Mouse (Mus musculus) midbrain, postnatal 0 days (tissue): Measurements from ENCODE around the gene Gna15. TPM values are rescaled to one million over a fixed set of nuclear protein-coding genes. Genes with fewer than 3 reads are reported as not detected.

Source experiments
- ATAC-seq: fragments of 200-750 bp; cut with Nextera tagmentation; 2 replicates; pipeline ENCODE4 v1.8.0; 2017; ENCODE audit warnings: moderate number of reproducible peaks, mild to moderate bottlenecking, moderate TSS enrichment, moderate library complexity; ENCODE audit not compliant: low FRiP score
- DNase-seq: peaks from one replicate; pipeline ENCODE4 v3.0.0-alpha.2; 2015; ENCODE audit warnings: low spot score
- H3K27ac ChIP-seq: fragments of 300-500 bp; sonication (generic); 2 replicates; pipeline ENCODE4 v1.5.1; 2014; ENCODE audit warnings: low read depth, mild to moderate bottlenecking, low read length, mixed read lengths
- H3K27me3 ChIP-seq: fragments of 300-500 bp; sonication (generic); 2 replicates; pipeline ENCODE4 v1.6.1; 2014; ENCODE audit warnings: low read length, control low read depth, mixed read lengths; ENCODE audit not compliant: insufficient read depth
- H3K36me3 ChIP-seq: fragments of 300-500 bp; sonication (generic); 2 replicates; pipeline ENCODE4 v1.6.1; 2014; ENCODE audit warnings: low read length, control low read depth, mixed read lengths; ENCODE audit not compliant: insufficient read depth
- H3K4me1 ChIP-seq: fragments of 300-500 bp; sonication (generic); 2 replicates; pipeline ENCODE4 v1.6.1; 2014; ENCODE audit warnings: mild to moderate bottlenecking, control low read depth, antibody characterized with exemption, low read length, mixed read lengths; ENCODE audit not compliant: insufficient read depth
- H3K4me2 ChIP-seq: fragments of 300-500 bp; sonication (generic); 2 replicates; pipeline ENCODE4 v1.6.1; 2014; ENCODE audit warnings: low read depth, mild to moderate bottlenecking, low read length, mixed read lengths; ENCODE audit not compliant: poor library complexity, severe bottlenecking
- H3K4me3 ChIP-seq: fragments of 300-500 bp; sonication (generic); 2 replicates; pipeline ENCODE4 v1.5.1; 2014; ENCODE audit warnings: low read depth, mild to moderate bottlenecking, low read length, moderate library complexity
- H3K9ac ChIP-seq: fragments of 300-500 bp; sonication (generic); replicated peaks from 2 replicates; pipeline ENCODE4 v1.6.1; 2014; ENCODE audit warnings: mild to moderate bottlenecking, low read length, moderate library complexity, mixed read lengths; ENCODE audit not compliant: poor library complexity, severe bottlenecking
- H3K9me3 ChIP-seq: fragments of 300-500 bp; sonication (generic); 2 replicates; pipeline ENCODE4 v1.6.1; 2016; ENCODE audit warnings: low read length, control low read depth
- CTCF ChIP-seq: IDR thresholded peaks from 2 replicates; pipeline ENCODE4 v1.5.1; 2016; ENCODE audit warnings: antibody characterized with exemption, mild to moderate bottlenecking
- WGBS: fragments of 180-500 bp; shearing (Covaris S2); extraction: QIAGEN DNeasy Blood & Tissue Kit; methylation state at CpG from one replicate; pipeline ENCODE4 v1.1.7; 2014; 5-methylcytosine and 5-hydroxymethylcytosine counted together
- polyA plus RNA-seq: library from polyadenylated mRNA; unstranded; fragments of >200 nt; fragmentation: Nextera tagmentation; extraction: Ambion mirVana; gene quantifications from 2 replicates; pipeline ENCODE4 v1.2.1, GENCODE M21; 2015
- total RNA-seq: library from RNA; depleted of rRNA; stranded (reverse); fragments of >200 nt; gene quantifications from 2 replicates; pipeline ENCODE4 v1.2.3, GENCODE M21; 2014; rRNA removed

The Gna15 gene
- total RNA-seq (0.94 and 2.1 TPM in 2 replicates), polyA plus RNA-seq (1.1 and 1.2 TPM in 2 replicates)

- DNase-seq: no peak
- H3K9ac ChIP-seq: no peak within 1 kb of the TSS
- no peak within 1 kb of the TSS for H3K4me3 ChIP-seq
- TF ChIP-seq CTCF: no peak
- no peaks in the 10 kb centered on the region for H3K4me1 ChIP-seq
- 16% methylated on average over 9 of the region's 9 CpGs for WGBS
- H3K4me2 ChIP-seq: no peak within 1 kb of the TSS
- no peaks in the 10 kb centered on the region; the same call in 1 of the 2 replicates for H3K27me3 ChIP-seq
- no peak within 1 kb of the TSS for H3K27ac ChIP-seq
- peaks cover 7% of the 10 kb centered on the region; the same call in 1 of the 2 replicates for H3K36me3 ChIP-seq
- ATAC-seq: no peak
- no peaks in the 10 kb centered on the region for H3K9me3 ChIP-seq
These were observed at the start of gene Gna15 for GRCm38 (mm10) chr10:81524051-81524605. Gna15 (minus strand) TSS chr10:81524225.

- WGBS: 19% methylated on average over 9 of the region's 9 CpGs
- peaks cover 9% of the 10 kb centered on the region for H3K4me1 ChIP-seq
- H3K9ac ChIP-seq: no peak overlapping the region
- no peak overlapping the region for H3K4me3 ChIP-seq
- ATAC-seq (no peak), DNase-seq (no peak)
- no peak overlapping the region for H3K4me2 ChIP-seq
- peaks cover 15% of the 10 kb centered on the region for H3K27me3 ChIP-seq
- TF ChIP-seq CTCF: no peak
- H3K36me3 ChIP-seq: no peaks in the 10 kb centered on the region
- H3K27ac ChIP-seq: no peak overlapping the region
- H3K9me3 ChIP-seq: no peaks in the 10 kb centered on the region
These were observed 49.0 kb upstream of the Gna15 start for GRCm38 (mm10) chr10:81572975-81573374.

GRCm38 (mm10) chr10:81572133-81572671 lies 48.2 kb upstream of the Gna15 start:
- TF ChIP-seq CTCF: no peak
- Histone ChIP-seq H3K27me3 (peaks cover 17% of the 10 kb centered on the region), H3K36me3 (no peaks in the 10 kb centered on the region), H3K27ac (no peak overlapping the region), H3K9me3 (no peaks in the 10 kb centered on the region), H3K4me3 (peak overlapping the region; percentile 9), H3K4me1 (peaks cover 9% of the 10 kb centered on the region), H3K4me2 (peak overlapping the region; percentile 36), H3K9ac (no peak overlapping the region)
- 6% methylated on average over 9 of the region's 9 CpGs for WGBS
- ATAC-seq: no peak
- no peak for DNase-seq

- Histone ChIP-seq H3K9me3 (no peaks in the 10 kb centered on the region), H3K4me3 (peak overlapping the region; percentile 35), H3K4me1 (peaks cover 9% of the 10 kb centered on the region), H3K27ac (no peak overlapping the region), H3K27me3 (peaks cover 18% of the 10 kb centered on the region), H3K4me2 (peak overlapping the region; percentile 74), H3K9ac (no peak overlapping the region), H3K36me3 (peaks cover 4% of the 10 kb centered on the region; the same call in 1 of the 2 replicates)
- ATAC-seq (peak; percentile 94), DNase-seq (peak; percentile 100)
- WGBS: under 1% methylated on average over 18 of the region's 18 CpGs
- TF ChIP-seq CTCF: no peak
These were observed 47.5 kb upstream of the Gna15 start for GRCm38 (mm10) chr10:81571501-81571876.

GRCm38 (mm10) chr10:81570831-81571500 lies 46.9 kb upstream of the Gna15 start:
- TF ChIP-seq CTCF: no peak
- DNase-seq (peak; percentile 95), ATAC-seq (peak; percentile 76)
- WGBS: under 1% methylated on average over 30 of the region's 34 CpGs
- peak overlapping the region; percentile 71 for H3K27ac ChIP-seq
- peak overlapping the region; percentile 74 for H3K4me2 ChIP-seq
- H3K4me1 ChIP-seq: peaks cover 8% of the 10 kb centered on the region
- H3K27me3 ChIP-seq: peaks cover 14% of the 10 kb centered on the region
- H3K36me3 ChIP-seq: peaks cover 10% of the 10 kb centered on the region
- no peaks in the 10 kb centered on the region for H3K9me3 ChIP-seq
- peak overlapping the region; percentile 35 for H3K4me3 ChIP-seq
- peak overlapping the region; percentile 50; the same call in 1 of the 2 replicates for H3K9ac ChIP-seq
